Mouse (Mus musculus) embryo, embryonic 9.5 days (tissue): ENCODE data around the gene Dennd4b.
"Not testable (repeated sequence)": the region's sequence is repeated elsewhere in the genome, so short reads cannot be mapped to it uniquely, and the experiment has no call there.

ENCODE experiments used
- DNase-seq: peaks from one replicate; pipeline ENCODE4 v3.0.0-alpha.2; 2017; ENCODE audit errors: extremely low spot score

Dennd4b gene

DNA sequence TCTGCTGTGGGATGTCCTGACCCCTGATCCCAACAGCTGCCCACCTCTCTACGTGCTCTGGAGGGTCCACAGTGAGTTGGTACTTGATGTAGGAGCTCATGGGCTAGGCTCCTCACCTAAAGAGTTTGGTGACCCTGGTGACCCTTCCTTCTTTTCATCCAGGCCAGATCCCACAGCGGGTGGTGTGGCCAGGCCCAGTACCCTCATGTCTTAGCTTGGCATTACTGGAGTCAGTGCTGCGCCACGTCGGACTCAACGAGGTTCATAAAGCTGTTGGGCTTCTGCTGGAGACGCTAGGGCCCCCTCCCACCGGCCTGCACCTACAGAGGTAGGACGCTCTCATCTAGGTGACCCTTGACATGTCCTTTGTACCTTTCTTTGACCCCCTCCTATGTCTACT lies 14.2 kb downstream of the Dennd4b start:
- no peak for DNase-seq

- DNase-seq = no peak
Measured at GRCm38 (mm10) chr3:90279743-90280142, 14.8 kb downstream of the Dennd4b start.

GRCm38 (mm10) chr3:90280708-90281107 lies 15.7 kb downstream of the Dennd4b start:
- no peak for DNase-seq

DNA sequence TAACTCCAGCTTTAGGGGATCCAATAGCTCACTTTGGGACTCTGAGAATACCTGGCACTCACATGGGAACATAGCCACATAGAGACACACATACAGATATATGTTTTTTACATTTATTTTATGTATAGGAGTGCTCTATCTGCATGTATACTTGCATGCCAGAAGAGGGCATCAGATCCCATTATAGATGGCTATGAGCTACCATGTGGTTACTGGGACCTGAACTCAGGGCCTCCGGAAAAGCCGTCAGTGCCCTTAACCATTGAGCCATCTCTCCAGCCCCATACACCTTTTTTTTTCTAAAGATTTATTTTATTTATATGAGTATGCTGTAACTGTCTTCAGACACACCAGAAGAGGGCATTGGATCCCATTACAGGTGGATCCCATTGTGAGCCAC lies 19.2 kb downstream of the Dennd4b start:
- DNase-seq = no peak

DNA sequence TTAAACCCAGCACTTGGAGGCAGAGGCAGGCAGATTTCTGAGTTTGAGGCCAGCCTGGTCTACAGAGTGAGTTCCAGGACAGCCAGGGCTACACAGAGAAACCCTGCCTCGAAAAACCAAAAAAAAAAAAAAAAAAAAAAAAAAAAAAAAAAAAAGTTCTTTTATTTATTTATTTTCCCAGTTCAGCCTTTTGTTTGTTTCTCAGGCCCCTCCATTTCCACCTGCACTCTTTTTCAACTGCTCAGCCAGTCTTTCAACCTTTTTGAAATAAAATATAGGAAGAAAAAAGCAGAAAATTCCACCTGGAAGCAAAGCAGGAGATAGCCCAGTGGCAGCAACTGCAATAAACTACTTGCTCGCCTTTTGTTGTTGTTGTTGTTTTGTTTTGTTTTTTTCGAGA lies 24.4 kb downstream of the Dennd4b start:
- DNase-seq = not testable (repeated sequence)

DNA sequence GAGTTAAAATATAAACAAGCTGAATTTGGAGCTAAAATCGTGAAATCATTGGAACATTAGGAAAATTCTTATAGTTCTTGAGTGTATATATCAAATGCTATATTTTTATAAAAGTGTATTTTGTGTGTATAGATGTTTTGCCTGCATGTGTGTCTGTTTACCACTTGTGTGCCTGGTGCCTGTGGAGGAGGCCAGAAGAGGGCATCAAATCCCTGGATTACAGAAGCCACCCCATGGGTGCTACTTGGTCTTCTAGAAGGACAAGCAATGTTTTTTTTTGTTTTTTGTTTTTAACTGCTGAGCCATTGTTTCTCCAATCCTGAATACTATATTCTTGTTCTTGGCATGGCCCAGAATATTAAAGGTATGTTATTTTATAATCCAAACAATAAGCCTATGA lies 25.6 kb downstream of the Dennd4b start:
- no peak for DNase-seq

- DNase-seq = no peak
Measured at GRCm38 (mm10) chr3:90291982-90292344, 27.0 kb downstream of the Dennd4b start.

GRCm38 (mm10) chr3:90292345-90293275 lies 27.6 kb downstream of the Dennd4b start, which contains the start of gene Gatad2b:
Gene Gatad2b, plus strand, starts transcription at chr3:90293178.
- peak; percentile 100 for DNase-seq

DNA sequence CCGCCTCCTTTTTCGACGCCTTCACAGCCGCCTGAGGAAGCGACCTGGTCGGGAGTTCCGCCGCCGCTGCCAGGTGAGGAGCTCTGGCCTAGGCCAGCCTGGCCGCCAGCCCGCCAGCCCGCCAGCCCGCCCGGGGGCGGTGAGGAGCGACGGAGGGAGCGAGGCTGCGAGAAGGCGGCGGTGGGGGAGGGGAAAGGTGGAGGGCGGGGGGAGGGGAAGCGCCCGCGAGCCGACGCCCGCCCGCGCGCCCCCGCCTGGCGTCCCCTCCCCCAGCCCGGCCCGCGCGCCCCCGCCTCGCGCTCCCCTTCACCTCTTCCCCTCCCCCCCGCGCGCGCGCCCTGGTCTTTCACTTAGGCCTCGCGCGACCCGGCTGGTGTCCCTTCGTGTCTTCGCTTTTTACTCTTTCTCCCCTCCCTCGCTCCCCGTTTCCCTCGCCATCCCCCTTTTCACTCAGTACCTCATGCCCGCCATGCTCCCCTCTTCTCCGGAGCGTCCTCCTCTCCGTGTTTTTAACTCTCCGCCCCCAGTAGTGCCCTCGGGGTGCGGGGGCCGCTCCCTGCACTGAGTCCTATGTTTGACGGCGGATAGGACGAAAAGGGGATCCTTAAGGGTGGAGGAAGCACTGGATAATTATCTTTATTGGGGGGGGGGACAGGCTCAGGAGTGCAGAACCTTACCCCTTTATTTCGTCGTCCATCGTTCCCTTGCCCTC lies 28.5 kb downstream of the Dennd4b start:
- DNase-seq = peak; percentile 88

GRCm38 (mm10) chr3:90294064-90294440 lies 29.1 kb downstream of the Dennd4b start:
- DNase-seq = peak; percentile 14

DNA sequence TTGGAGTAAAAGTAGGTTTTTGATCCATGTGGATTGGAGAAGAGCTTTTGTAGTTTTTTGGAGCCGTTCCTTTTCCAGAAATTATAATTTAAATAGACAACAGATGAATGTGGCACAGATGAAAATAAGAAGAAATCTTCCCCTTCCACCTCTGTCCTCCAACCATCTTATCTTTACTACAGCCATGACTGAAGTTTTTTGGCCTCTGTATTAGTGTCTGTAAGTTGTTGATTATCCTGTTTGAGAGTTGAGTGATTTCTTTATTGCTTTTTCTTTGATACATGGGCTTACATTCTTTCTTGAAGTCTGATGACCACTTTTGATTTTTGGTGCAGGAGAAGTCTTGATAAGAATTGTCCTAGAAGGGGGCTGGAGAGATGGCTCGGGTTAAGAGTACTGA lies 29.7 kb downstream of the Dennd4b start:
- DNase-seq = no peak

DNA sequence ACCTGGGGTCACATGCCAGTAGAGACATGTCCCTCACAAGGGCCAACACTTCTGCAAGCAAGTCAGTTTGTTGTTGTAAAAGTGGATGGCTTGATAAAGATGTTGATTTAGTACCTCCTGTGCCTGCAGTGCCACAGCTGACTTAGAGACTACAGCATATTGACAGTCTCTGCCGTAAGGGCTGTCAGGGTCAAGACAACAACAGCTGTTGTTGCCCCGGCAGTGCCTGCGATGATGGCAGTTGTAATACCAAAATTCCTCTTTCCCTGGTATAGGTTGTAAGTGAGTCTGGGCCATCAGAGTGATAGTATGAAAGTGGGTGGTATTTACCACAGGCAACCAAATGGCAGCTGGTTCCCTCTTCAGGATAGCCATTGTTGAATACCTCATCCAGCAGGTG lies 40.8 kb downstream of the Dennd4b start:
- DNase-seq = no peak

DNA sequence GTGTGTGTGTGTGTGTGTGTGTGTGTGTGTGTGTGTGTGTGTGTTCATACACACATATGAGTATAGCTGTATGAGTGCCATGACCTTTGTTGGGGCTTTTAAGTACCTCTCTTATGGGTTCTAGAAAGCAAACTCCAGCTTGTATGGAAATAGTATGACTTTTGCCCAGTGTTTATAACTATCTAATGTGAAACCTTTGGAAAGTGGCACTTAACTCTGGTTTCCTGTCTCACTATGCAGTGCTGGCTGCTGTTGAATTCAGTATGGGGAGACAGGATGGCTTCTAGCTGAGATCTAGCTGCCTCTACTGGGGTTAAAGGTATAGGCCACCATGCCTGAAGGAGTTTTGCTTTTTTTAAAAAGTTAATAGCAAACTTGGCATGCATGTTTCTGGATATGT lies 44.6 kb downstream of the Dennd4b start:
- DNase-seq = no peak

GRCm38 (mm10) chr3:90313367-90313766 lies 48.4 kb downstream of the Dennd4b start:
- no peak for DNase-seq

DNA sequence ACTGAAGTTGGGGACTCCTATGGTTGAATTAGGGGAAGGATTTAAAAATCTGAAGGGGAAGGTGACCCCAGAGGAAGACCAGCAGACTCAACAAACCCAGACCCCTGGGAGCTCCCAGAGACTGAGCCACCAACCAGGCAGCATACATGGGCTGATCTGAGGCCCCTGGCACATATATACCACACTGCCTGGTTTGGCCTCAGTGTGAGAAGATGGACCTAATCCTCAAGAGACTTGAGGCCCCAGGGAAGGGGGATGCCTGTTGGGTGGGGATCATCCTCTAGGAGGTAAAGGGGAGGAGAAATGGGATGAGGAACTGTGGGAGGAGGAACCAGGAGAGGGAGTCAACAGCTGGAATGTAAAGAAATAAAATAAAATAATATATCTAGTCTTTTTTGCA lies 49.3 kb downstream of the Dennd4b start:
- no peak for DNase-seq

GRCm38 (mm10) chr3:90322289-90322688 lies 57.3 kb downstream of the Dennd4b start:
- DNase-seq = no peak

- DNase-seq = no peak
Measured at GRCm38 (mm10) chr3:90323119-90323518, 58.1 kb downstream of the Dennd4b start.
